Mouse (Mus musculus) kidney, embryonic 15.5 days (tissue): ENCODE data around the gene Rbm20. TPM values are rescaled to one million over a fixed set of nuclear protein-coding genes. Genes with fewer than 3 reads are reported as not detected.

Experiments
- ATAC-seq: fragments of 200-750 bp; cut with Nextera tagmentation; replicated peaks from 2 replicates; pipeline ENCODE4 v1.8.0; 2017; ENCODE audit warnings: moderate TSS enrichment; ENCODE audit not compliant: low FRiP score
- H3K27ac ChIP-seq: fragments of 300-500 bp; sonication (generic); 2 replicates; pipeline ENCODE4 v1.5.1; 2015; ENCODE audit warnings: mild to moderate bottlenecking, inconsistent platforms
- H3K27me3 ChIP-seq: fragments of 300-500 bp; sonication (generic); 2 replicates; pipeline ENCODE4 v1.6.1; 2015; ENCODE audit warnings: inconsistent platforms
- H3K36me3 ChIP-seq: fragments of 300-500 bp; sonication (generic); 2 replicates; pipeline ENCODE4 v1.6.1; 2015; ENCODE audit warnings: inconsistent platforms
- H3K4me1 ChIP-seq: fragments of 300-500 bp; sonication (generic); 2 replicates; pipeline ENCODE4 v1.6.1; 2015; ENCODE audit warnings: inconsistent platforms
- H3K4me2 ChIP-seq: fragments of 300-500 bp; sonication (generic); 2 replicates; pipeline ENCODE4 v1.6.1; 2015; ENCODE audit warnings: moderate library complexity, mild to moderate bottlenecking, inconsistent platforms
- H3K4me3 ChIP-seq: fragments of 300-500 bp; sonication (generic); replicated peaks from 2 replicates; pipeline ENCODE4 v1.5.1; 2015; ENCODE audit warnings: mild to moderate bottlenecking, inconsistent platforms
- H3K9ac ChIP-seq: fragments of 300-500 bp; sonication (generic); 2 replicates; pipeline ENCODE4 v1.6.1; 2015; ENCODE audit warnings: mild to moderate bottlenecking, inconsistent platforms
- H3K9me3 ChIP-seq: fragments of 300-500 bp; sonication (generic); replicated peaks from 2 replicates; pipeline ENCODE4 v1.6.1; 2016; ENCODE audit warnings: inconsistent platforms
- WGBS: fragments of 180-500 bp; shearing (Covaris S2); methylation state at CpG from one replicate; pipeline ENCODE4 v1.1.7; 2015; ENCODE audit warnings: mixed read lengths; 5-methylcytosine and 5-hydroxymethylcytosine counted together
- polyA plus RNA-seq: library from polyadenylated mRNA; unstranded; fragments of >200 nt; fragmentation: Nextera tagmentation; extraction: Ambion mirVana; gene quantifications from 2 replicates; pipeline ENCODE4 v1.2.1, GENCODE M21; 2015

Rbm20 gene
- polyA plus RNA-seq, 1 experiment from 2014 or later = 2.9 TPM

DNA sequence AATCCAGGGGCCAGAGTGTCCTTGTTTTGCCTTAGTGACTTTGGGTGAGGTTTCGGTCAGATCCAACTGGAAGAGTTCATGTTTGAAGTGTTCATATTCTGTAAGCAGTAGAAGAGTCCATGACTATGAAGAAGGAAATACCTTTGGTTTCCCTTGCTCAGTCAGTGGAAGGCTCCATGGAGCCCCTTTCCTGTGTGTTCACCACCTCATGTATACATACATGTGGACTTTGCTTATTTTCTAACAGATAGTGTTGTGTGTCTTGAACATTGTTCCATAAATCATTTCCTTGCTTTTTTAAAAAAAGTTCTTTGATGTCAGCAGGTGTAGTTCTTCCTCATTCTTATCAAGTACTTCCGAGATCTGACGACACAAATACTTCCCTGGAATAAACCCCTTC is 68.2 kb downstream of the Rbm20 start:
- H3K4me2 ChIP-seq = no peak overlapping the region
- ATAC-seq = no peak
- no peaks in the 10 kb centered on the region for H3K36me3 ChIP-seq
- no peak overlapping the region for H3K27ac ChIP-seq
- H3K4me3 ChIP-seq = no peak overlapping the region
- H3K9me3 ChIP-seq = no peaks in the 10 kb centered on the region
- no peak overlapping the region for H3K9ac ChIP-seq
- H3K27me3 ChIP-seq = no peaks in the 10 kb centered on the region
- H3K4me1 ChIP-seq = 0 out of 2 replicates have a peak, but pooled peaks cover 3% of the 10 kb centered on the region
- 83% methylated on average over 3 of the region's 3 CpGs for WGBS

DNA sequence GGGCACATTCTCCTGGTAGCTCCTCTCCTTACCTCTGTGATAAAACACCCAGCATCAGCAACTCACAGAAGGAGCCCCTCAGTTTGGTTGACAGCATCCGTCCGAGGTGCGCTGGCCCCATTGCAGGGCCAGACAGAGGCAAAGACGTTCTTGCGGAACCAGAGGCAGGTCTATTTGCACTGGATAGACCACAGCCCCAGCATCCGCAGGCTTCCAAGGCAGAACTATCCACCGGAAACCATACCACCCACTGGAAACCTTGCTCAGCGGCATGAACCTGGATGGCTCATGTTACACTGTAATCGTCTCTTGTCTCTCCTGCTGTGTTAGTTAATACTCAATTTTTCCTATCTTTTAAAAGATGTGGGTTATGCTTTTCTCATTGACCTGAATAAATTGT is 69.0 kb downstream of the Rbm20 start:
- no peak overlapping the region for H3K9ac ChIP-seq
- H3K36me3 ChIP-seq = no peaks in the 10 kb centered on the region
- no peaks in the 10 kb centered on the region for H3K27me3 ChIP-seq
- peaks cover 5% of the 10 kb centered on the region; the same call in 1 of the 2 replicates for H3K4me1 ChIP-seq
- 44% methylated on average over 9 of the region's 9 CpGs for WGBS
- no peak overlapping the region for H3K4me3 ChIP-seq
- H3K9me3 ChIP-seq = no peaks in the 10 kb centered on the region
- H3K4me2 ChIP-seq = no peak overlapping the region
- H3K27ac ChIP-seq = peak overlapping the region; percentile 11; the same call in 1 of the 2 replicates
- peak; percentile 62; the same call in 1 of the 2 replicates for ATAC-seq

DNA sequence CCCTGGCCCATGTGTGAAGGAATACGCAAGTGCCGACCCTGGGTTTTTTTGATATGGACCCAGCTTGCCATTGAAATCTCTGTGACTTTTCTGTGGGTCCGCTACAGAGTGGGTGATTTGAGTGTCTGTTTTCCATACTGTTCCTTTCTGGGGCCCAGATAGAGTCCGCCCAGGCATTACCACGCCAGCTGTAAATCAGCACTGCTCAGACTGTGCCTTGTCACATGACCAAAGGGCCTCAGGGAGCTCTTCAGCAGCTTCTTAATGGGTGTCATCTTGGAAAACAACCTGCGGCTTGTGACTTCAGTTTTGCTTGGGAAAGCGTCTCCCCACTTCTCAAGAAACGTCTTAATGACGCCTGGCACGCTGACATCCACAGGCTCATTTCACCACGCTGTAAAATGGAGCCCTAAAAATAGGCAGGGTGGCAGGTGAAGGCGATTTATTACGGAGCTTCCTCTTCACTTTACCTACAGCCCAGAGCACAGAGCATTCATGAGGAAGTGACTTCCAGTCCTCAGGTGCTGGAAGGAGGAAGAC is 71.2 kb downstream of the Rbm20 start:
- H3K27ac ChIP-seq = no peak overlapping the region
- H3K9ac ChIP-seq = no peak overlapping the region
- H3K9me3 ChIP-seq = no peaks in the 10 kb centered on the region
- WGBS = 64% methylated on average over 13 of the region's 13 CpGs
- no peak overlapping the region for H3K4me2 ChIP-seq
- H3K27me3 ChIP-seq = no peaks in the 10 kb centered on the region
- H3K4me3 ChIP-seq = no peak overlapping the region
- no peaks in the 10 kb centered on the region for H3K36me3 ChIP-seq
- peaks cover 12% of the 10 kb centered on the region; the same call in 1 of the 2 replicates for H3K4me1 ChIP-seq
- no peak for ATAC-seq

- Histone ChIP-seq H3K4me3 (no peak overlapping the region), H3K27me3 (no peaks in the 10 kb centered on the region), H3K4me1 (peaks cover 17% of the 10 kb centered on the region), H3K4me2 (no peak overlapping the region), H3K36me3 (no peaks in the 10 kb centered on the region), H3K9me3 (no peaks in the 10 kb centered on the region), H3K9ac (no peak overlapping the region), H3K27ac (no peak overlapping the region)
- 95% methylated on average over 8 of the region's 8 CpGs for WGBS
- no peak for ATAC-seq
Observed at GRCm38 (mm10) chr19:53749326-53749725, 72.2 kb downstream of the Rbm20 start.

DNA sequence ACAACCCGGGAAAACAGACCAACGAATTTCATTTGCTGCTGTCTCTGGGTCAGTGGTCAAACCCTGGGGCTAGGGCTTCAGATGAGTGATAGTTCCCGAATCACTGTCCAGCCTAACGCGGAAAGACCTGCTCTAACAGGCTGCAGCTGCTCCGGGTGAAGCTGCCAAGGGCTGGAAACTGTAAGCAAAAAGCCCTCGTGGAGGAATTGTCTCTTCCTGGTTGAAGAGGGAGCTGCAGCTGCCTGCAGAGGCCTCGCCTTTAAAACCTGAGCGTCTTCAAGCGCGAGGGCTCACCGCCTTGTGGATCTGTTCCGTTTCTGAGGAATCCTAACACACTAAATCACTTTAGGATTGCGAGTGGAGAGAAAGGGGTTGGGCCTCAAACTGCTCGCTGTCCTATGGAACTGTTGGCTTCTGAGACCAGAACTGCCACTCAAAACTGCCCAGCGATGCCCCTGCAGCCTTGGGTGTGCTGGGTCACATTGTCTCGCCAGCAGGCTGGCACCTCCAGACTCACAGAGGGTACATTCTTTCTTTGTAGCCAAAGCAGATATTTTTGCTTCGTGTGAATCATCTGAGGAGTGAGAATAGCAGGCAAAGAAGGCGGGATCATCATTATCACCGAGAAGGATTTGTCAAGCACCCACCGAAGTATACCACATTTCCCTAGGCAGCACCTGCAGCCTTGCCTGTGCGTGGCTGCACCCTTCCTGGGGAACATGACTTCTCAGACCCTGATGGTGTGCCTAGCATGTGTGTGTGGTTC is 74.5 kb downstream of the Rbm20 start:
- Histone ChIP-seq H3K4me3 (no peak overlapping the region), H3K36me3 (no peaks in the 10 kb centered on the region), H3K27me3 (no peaks in the 10 kb centered on the region), H3K4me2 (no peak overlapping the region), H3K4me1 (peaks cover 24% of the 10 kb centered on the region), H3K9ac (no peak overlapping the region), H3K27ac (no peak overlapping the region), H3K9me3 (no peaks in the 10 kb centered on the region)
- no peak for ATAC-seq
- WGBS = 56% methylated on average over 22 of the region's 22 CpGs

- Histone ChIP-seq H3K4me2 (no peak overlapping the region), H3K9me3 (no peaks in the 10 kb centered on the region), H3K27ac (no peak overlapping the region), H3K4me1 (peaks cover 24% of the 10 kb centered on the region), H3K27me3 (no peaks in the 10 kb centered on the region), H3K4me3 (no peak overlapping the region), H3K9ac (no peak overlapping the region), H3K36me3 (no peaks in the 10 kb centered on the region)
- ATAC-seq = no peak
- 70% methylated on average over 7 of the region's 7 CpGs for WGBS
Observed at GRCm38 (mm10) chr19:53752993-53753392, 75.9 kb downstream of the Rbm20 start.

- Histone ChIP-seq H3K27me3 (no peaks in the 10 kb centered on the region), H3K4me3 (no peak overlapping the region), H3K27ac (no peak overlapping the region), H3K4me1 (peaks cover 26% of the 10 kb centered on the region), H3K9ac (no peak overlapping the region), H3K36me3 (no peaks in the 10 kb centered on the region), H3K9me3 (no peaks in the 10 kb centered on the region), H3K4me2 (no peak overlapping the region)
- peak; percentile 64 for ATAC-seq
- 24% methylated on average over 7 of the region's 7 CpGs for WGBS
Observed at GRCm38 (mm10) chr19:53754421-53754830, 77.3 kb downstream of the Rbm20 start.

- H3K36me3 ChIP-seq = no peaks in the 10 kb centered on the region
- peaks cover 23% of the 10 kb centered on the region for H3K4me1 ChIP-seq
- H3K27ac ChIP-seq = no peak overlapping the region
- no peak overlapping the region for H3K4me3 ChIP-seq
- whole genome bisulfite sequencing = 79% methylated on average over 5 of the region's 5 CpGs
- H3K9me3 ChIP-seq = no peaks in the 10 kb centered on the region
- no peak overlapping the region for H3K9ac ChIP-seq
- no peaks in the 10 kb centered on the region for H3K27me3 ChIP-seq
- no peak overlapping the region for H3K4me2 ChIP-seq
- no peak for ATAC-seq
Observed at GRCm38 (mm10) chr19:53755346-53755745, 78.2 kb downstream of the Rbm20 start.

DNA sequence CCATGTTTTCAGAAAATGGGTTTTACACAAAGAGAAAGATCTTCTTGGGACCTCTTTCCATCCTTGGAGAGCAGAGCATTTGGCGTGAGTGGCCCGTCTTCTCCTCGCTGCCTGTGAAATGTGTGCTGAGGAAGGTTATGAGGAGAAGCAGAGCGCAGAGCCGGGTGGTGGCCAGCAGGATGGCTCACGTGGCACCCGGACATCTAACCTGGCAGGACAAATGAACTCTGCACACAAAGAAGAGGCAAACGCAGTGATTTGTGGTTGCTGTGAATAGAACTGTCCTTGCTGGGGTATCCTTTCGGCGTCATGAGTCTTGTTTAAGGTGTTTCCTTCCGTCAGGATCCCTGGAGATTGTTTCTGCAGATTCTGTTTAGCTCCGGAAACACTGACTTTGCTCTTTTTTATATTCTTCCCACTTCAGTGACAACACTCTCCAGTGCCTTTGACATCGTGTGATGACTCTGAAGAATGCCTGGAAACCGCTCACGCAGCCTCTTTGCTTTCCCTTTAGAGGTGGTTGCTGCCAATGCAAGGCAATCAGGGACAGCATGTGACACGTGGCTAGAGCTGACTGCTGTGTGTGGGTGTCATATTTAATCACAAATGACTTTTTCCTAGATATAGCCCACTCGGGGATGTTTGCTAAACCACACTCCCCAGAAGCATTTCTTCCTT is 80.5 kb downstream of the Rbm20 start:
- ATAC-seq = no peak

GRCm38 (mm10) chr19:53758881-53759418 is 81.8 kb downstream of the Rbm20 start:
- Histone ChIP-seq H3K27me3 (no peaks in the 10 kb centered on the region), H3K9ac (no peak overlapping the region), H3K27ac (no peak overlapping the region), H3K4me2 (no peak overlapping the region), H3K9me3 (no peaks in the 10 kb centered on the region), H3K36me3 (no peaks in the 10 kb centered on the region), H3K4me3 (no peak overlapping the region), H3K4me1 (peaks cover 13% of the 10 kb centered on the region; the same call in 1 of the 2 replicates)
- no peak for ATAC-seq
- WGBS = 69% methylated on average over 2 of the region's 2 CpGs

More for the DNA sequence above, 80.5 kb downstream of the Rbm20 start:
- H3K4me2 ChIP-seq = no peak overlapping the region
- H3K4me1 ChIP-seq = peaks cover 14% of the 10 kb centered on the region; the same call in 1 of the 2 replicates
- H3K9me3 ChIP-seq = no peaks in the 10 kb centered on the region
- no peak overlapping the region for H3K27ac ChIP-seq
- H3K27me3 ChIP-seq = no peaks in the 10 kb centered on the region
- H3K4me3 ChIP-seq = no peak overlapping the region
- WGBS = 84% methylated on average over 17 of the region's 17 CpGs
- no peaks in the 10 kb centered on the region for H3K36me3 ChIP-seq
- H3K9ac ChIP-seq = no peak overlapping the region

DNA sequence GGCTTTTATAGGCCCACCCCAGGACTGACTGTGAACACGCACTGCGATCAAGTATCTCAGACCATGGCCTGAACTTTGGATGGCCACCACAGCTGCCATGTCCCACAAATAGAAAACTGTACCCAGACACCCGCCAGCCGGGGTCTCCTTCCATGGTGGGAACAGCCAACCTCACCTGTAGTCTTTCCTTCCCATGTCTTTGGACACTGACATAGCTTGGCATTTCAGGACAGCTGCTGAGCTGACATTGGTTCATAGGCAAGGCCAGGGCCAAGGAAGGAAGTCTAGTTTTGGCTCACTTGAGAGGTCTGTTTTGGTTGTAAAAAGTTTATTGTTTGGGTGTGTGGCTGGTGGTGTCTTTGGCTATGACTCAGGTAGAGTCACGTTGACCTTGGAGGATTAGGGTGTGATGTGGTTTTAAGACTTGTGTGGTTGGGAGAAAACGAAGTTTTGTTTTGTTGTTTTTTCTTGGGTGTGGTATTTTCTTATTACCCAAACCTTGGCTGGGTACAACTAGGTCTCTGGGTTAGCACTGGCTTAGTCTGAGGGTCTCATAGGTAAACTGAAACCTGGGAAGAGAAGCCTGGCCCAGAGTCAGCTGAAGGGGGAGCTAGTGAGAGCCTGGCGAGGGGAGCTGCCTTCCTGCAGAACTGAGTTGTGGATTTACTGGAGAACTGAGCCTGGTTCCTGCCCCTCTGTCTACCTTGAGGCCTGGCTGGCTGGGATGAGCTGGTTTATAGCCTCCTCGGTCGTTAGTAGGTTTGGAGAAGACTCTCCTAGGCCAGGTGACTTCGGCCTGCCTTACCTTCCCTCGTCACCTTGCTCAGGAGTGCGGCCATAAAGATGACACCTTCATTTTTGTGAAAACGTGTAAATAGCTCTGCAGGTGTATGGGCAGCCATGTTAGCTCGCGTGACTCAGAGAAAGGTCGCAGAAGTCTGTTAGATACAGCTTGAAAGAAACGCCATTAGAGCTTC is 83.3 kb downstream of the Rbm20 start:
- Histone ChIP-seq H3K9me3 (no peaks in the 10 kb centered on the region), H3K4me1 (0 out of 2 replicates have a peak, but pooled peaks cover 2% of the 10 kb centered on the region), H3K36me3 (no peaks in the 10 kb centered on the region), H3K4me2 (no peak overlapping the region), H3K4me3 (no peak overlapping the region), H3K9ac (no peak overlapping the region), H3K27ac (no peak overlapping the region), H3K27me3 (no peaks in the 10 kb centered on the region)
- ATAC-seq = no peak
- 86% methylated on average over 17 of the region's 17 CpGs for WGBS
